Mouse (Mus musculus): ENCODE measurements around the gene Sh2b3. TPM values are rescaled to one million over a fixed set of nuclear protein-coding genes. Genes with fewer than 3 reads are reported as not detected.

Sh2b3 gene
- total RNA-seq, 4 experiments from 2014 or later = 11.4 to 13.1 (median 12.3) TPM

- no peak for DNase-seq (ENCODE audit: low spot score in 2 of 2)
Measured at GRCm38 (mm10) chr5:121795800-121796199, 41.6 kb downstream of the Sh2b3 start.

GRCm38 (mm10) chr5:121791026-121791425 lies 46.4 kb downstream of the Sh2b3 start:
- no peak for DNase-seq (ENCODE audit: low spot score in 2 of 2)

GRCm38 (mm10) chr5:121783862-121784500 lies 53.5 kb downstream of the Sh2b3 start:
- DNase-seq (ENCODE audit: low spot score in 2 of 2) = peak in 1 of 2 experiments; percentile 28

GRCm38 (mm10) chr5:121782467-121782866 lies 55.0 kb downstream of the Sh2b3 start:
- no peak for DNase-seq (ENCODE audit: low spot score in 2 of 2)

- DNase-seq (ENCODE audit: low spot score in 2 of 2) = no peak
Measured at GRCm38 (mm10) chr5:121780180-121780579, 57.3 kb downstream of the Sh2b3 start.

GRCm38 (mm10) chr5:121778485-121779119 lies 58.8 kb downstream of the Sh2b3 start:
- no peak for DNase-seq (ENCODE audit: low spot score in 2 of 2)

- no peak for DNase-seq (ENCODE audit: low spot score in 2 of 2)
Measured at GRCm38 (mm10) chr5:121771611-121772010, 65.8 kb downstream of the Sh2b3 start.

GRCm38 (mm10) chr5:121769827-121770226 lies 67.6 kb downstream of the Sh2b3 start:
- DNase-seq (ENCODE audit: low spot score in 2 of 2) = no peak

GRCm38 (mm10) chr5:121767564-121767963 lies 69.9 kb downstream of the Sh2b3 start:
- DNase-seq (ENCODE audit: low spot score in 2 of 2) = no peak

- DNase-seq (ENCODE audit: low spot score in 2 of 2) = no peak
Measured at GRCm38 (mm10) chr5:121766038-121766773, 71.2 kb downstream of the Sh2b3 start.

Small RNA genes lying within 50 kb of the gene (microRNA-seq; reads per million reads assigned to microRNA genes)
- not detected for gene Mir7031

Other genes with a start within 250 kb of the Sh2b3 start
- 100 to 1,000 TPM; 112 to 210 (median 157) TPM for gene Aldh2, start 243.8 kb downstream of the Sh2b3 start, total RNA-seq (2022)
- gene Acad12, start 218.7 kb downstream of the Sh2b3 start, total RNA-seq (2022) = 10 to 100 TPM; 23.7 to 31.0 (median 28.0) TPM
- gene Acad10, start 177.1 kb downstream of the Sh2b3 start, total RNA-seq (2022) = 10 to 100 TPM; 12.7 to 14.7 (median 13.5) TPM
- gene Brap, start 177.1 kb downstream of the Sh2b3 start, total RNA-seq (2022) = 10 to 100 TPM; 32.5 to 36.5 (median 34.7) TPM
- 100 to 1,000 TPM in 1 of 4 experiments, 10 to 100 TPM in 3; 82.6 to 108 (median 88.6) TPM for gene Atxn2, start 126.3 kb downstream of the Sh2b3 start, total RNA-seq (2022)
- 1 to 10 TPM; 5.0 to 5.7 (median 5.2) TPM for gene Pheta1, start 11.3 kb upstream of the Sh2b3 start, total RNA-seq (2022)
- 1 to 10 TPM; 1.8 to 3.4 (median 2.3) TPM for gene Cux2, start 212.5 kb upstream of the Sh2b3 start, total RNA-seq (2022)